Mouse (Mus musculus) megakaryocyte progenitor cell, adult 5-6 weeks (primary cell): ENCODE results near the gene Ndufs6. TPM values are rescaled to one million over a fixed set of nuclear protein-coding genes. Genes with fewer than 3 reads are reported as not detected.
A peak's percentile ranks its signal among the peaks of the same experiment; 100 is the strongest.

Experiments
- ATAC-seq: replicated peaks from 2 replicates; pipeline ENCODE4 v1.8.0; 2016; ENCODE audit warnings: mild to moderate bottlenecking, moderate TSS enrichment, inconsistent platforms; ENCODE audit not compliant: poor library complexity
- total RNA-seq, 2 experiments: library from RNA; stranded (forward) in 1 of 2; stranded (reverse) in 1 of 2; fragments of 157-497, 149-512 nt in 1 of 2; fragments of 200-1000 nt in 1 of 2; gene quantifications; 2 replicates each; pipeline versions ENCODE4 v1.2.3 to v1.2.4; 2015 to 2017

Ndufs6 gene
- total RNA-seq, 2 experiments from 2014 or later = 99.7 to 208 TPM

- ATAC-seq = no peak
Measured at GRCm38 (mm10) chr13:73306430-73306829, 21.9 kb downstream of the Ndufs6 start.

GRCm38 (mm10) chr13:73306085-73306410 lies 22.3 kb downstream of the Ndufs6 start:
- no peak for ATAC-seq

- peak; percentile 52 for ATAC-seq
Measured at GRCm38 (mm10) chr13:73305398-73306084, 22.8 kb downstream of the Ndufs6 start.

GRCm38 (mm10) chr13:73304729-73305128 lies 23.6 kb downstream of the Ndufs6 start:
- no peak for ATAC-seq

GRCm38 (mm10) chr13:73299322-73299721 lies 29.0 kb downstream of the Ndufs6 start:
- no peak for ATAC-seq

GRCm38 (mm10) chr13:73298717-73299116 lies 29.6 kb downstream of the Ndufs6 start:
- ATAC-seq = no peak

- no peak for ATAC-seq
Measured at GRCm38 (mm10) chr13:73291102-73291501, 37.2 kb downstream of the Ndufs6 start.

GRCm38 (mm10) chr13:73290206-73290605 lies 38.1 kb downstream of the Ndufs6 start:
- no peak for ATAC-seq

- ATAC-seq = no peak
Measured at GRCm38 (mm10) chr13:73283534-73283933, 44.8 kb downstream of the Ndufs6 start.

- no peak for ATAC-seq
Measured at GRCm38 (mm10) chr13:73282407-73282806, 45.9 kb downstream of the Ndufs6 start.

GRCm38 (mm10) chr13:73279196-73279595 lies 49.1 kb downstream of the Ndufs6 start:
- no peak for ATAC-seq

GRCm38 (mm10) chr13:73277797-73278196 lies 50.5 kb downstream of the Ndufs6 start:
- no peak for ATAC-seq

GRCm38 (mm10) chr13:73277361-73277760 lies 51.0 kb downstream of the Ndufs6 start:
- no peak for ATAC-seq

- ATAC-seq = no peak
Measured at GRCm38 (mm10) chr13:73273536-73273935, 54.8 kb downstream of the Ndufs6 start.

- ATAC-seq = no peak
Measured at GRCm38 (mm10) chr13:73272794-73273282, 55.5 kb downstream of the Ndufs6 start.

- ATAC-seq = no peak
Measured at GRCm38 (mm10) chr13:73271336-73272242, 56.8 kb downstream of the Ndufs6 start.

- no peak for ATAC-seq
Measured at GRCm38 (mm10) chr13:73270451-73271081, 57.8 kb downstream of the Ndufs6 start.

GRCm38 (mm10) chr13:73269891-73270290 lies 58.5 kb downstream of the Ndufs6 start:
- no peak for ATAC-seq
